Mouse (Mus musculus): ENCODE data around the gene Mllt10.

DNA sequence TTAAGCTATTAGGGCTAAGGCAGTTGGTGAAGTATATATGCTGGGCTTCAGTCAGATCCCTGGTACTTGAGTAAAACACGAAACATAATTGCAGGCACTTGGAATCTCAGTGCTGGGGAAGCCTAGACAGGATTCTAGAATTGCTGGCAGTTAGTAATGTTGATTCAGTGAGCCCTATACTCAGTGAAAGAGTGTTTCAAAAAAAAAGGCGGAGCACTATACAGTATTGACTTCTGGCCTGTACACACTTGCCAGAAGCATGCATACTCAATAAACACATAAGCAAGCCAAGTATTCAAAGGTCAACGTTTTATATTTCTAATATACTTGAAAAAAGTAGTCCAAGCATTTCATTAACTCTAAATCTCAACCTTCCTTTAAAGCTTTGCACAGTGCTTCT lies 126.6 kb downstream of the Mllt10 start:
- TF ChIP-seq CTCF (IDR thresholded peaks at IDR 0.05; ENCODE audit: low read depth) (no peak), EP300 (optimal IDR thresholded peaks at IDR 0.05) (no peak)
